Mouse (Mus musculus): ENCODE data around the gene Gm8122. TPM values are rescaled to one million over a fixed set of nuclear protein-coding genes. Genes with fewer than 3 reads are reported as not detected.
"Not testable (repeated sequence)": the region's sequence is repeated elsewhere in the genome, so short reads cannot be mapped to it uniquely, and the experiment has no call there.

The Gm8122 gene
- polyA plus RNA-seq (2016; fragmentation: Nextera tagmentation; extraction: Ambion mirVana) = not detected in 2 replicates

DNA sequence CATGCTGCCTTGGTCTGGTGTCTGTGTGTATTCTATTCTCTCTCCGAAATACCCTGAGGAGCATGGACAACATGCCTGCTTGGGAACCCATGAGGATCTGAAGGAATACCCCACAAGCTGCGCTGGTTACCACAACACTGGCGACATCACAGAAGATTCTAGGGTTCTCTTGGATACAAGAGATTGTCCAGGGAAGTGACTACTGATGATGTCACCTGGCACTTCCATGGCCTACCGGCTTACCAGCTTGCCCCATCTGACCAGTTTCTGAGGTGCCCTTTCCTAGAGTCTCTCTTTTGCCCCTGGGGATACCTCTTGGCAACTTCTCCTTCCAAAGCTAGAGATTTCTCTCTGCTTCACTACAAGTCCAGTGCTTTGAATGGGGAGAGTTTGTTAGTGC lies at the start of gene Gm8122:
Gene Gm8122, minus strand, starts transcription at position 101 of the 400 bp plus-strand sequence.
- H3K36me3 ChIP-seq (replicated peaks); H3K4me3 ChIP-seq; DNase-seq (ENCODE audit: extremely low spot score, low spot score); H3K27ac ChIP-seq; H3K9me3 ChIP-seq; H3K27me3 ChIP-seq (ENCODE audit: poor library complexity, severe bottlenecking); H3K4me1 ChIP-seq: not testable (repeated sequence)
- WGBS = 91% methylated on average over 4 of the region's 4 CpGs

GRCm38 (mm10) chr14:43278681-43279080 lies 43.6 kb upstream of the Gm8122 start:
- H3K4me3 ChIP-seq; H3K27ac ChIP-seq; H3K27me3 ChIP-seq (ENCODE audit: poor library complexity, severe bottlenecking); H3K36me3 ChIP-seq (replicated peaks); H3K4me1 ChIP-seq; H3K9me3 ChIP-seq; DNase-seq (ENCODE audit: extremely low spot score, low spot score): not testable (repeated sequence)
- 94% methylated on average over 3 of the region's 3 CpGs for WGBS

- H3K27ac ChIP-seq; H3K36me3 ChIP-seq (replicated peaks); H3K4me1 ChIP-seq; H3K4me3 ChIP-seq; H3K9me3 ChIP-seq; H3K27me3 ChIP-seq (ENCODE audit: poor library complexity, severe bottlenecking); DNase-seq (ENCODE audit: extremely low spot score, low spot score): not testable (repeated sequence)
- WGBS = 81% methylated on average over 4 of the region's 4 CpGs
These were observed 43.0 kb upstream of the Gm8122 start for GRCm38 (mm10) chr14:43278146-43278545.

DNA sequence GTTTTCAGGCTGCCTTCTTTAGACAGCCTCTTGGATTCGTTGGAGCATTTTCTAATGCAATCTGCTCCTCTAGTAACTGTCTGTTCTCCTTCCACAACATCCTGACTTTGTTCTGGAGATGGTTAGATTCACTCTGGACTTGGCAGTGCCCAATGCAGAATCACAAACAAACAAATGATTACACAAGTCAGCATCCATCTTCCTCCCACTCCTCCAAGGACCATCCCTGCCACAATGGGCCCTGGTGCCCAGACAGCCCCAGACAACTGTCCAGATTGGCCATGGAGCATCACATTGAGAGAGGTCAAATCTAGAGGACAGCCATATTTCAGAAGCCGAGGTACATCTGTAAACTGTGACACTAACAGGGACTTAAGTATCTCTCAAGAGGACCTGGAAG lies 42.4 kb upstream of the Gm8122 start:
- not testable (repeated sequence) for H3K4me3 ChIP-seq; DNase-seq (ENCODE audit: extremely low spot score, low spot score)
- 79% methylated on average over 2 of the region's 2 CpGs for WGBS

DNA sequence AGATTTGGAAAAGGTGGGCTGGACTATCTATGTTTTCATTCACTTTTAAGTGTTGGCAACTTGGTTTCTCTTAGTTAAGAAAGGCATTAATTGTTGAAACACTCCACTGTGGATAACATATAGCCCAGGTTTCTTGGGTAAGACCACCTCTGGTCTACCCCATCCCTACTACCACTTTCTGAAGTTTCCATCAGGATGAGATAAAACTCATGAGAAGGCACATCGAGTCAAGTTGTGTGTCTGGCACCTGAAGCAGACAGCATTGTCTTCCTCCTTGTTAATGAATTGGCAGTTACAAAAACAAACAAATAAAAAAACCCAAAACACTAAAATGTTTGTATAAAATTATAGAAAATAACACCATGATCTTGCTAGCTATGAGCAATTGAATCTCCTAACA lies 40.6 kb upstream of the Gm8122 start:
- DNase-seq (ENCODE audit: extremely low spot score, low spot score); H3K4me1 ChIP-seq; H3K4me3 ChIP-seq; H3K9me3 ChIP-seq; H3K36me3 ChIP-seq (replicated peaks); H3K27me3 ChIP-seq (ENCODE audit: poor library complexity, severe bottlenecking); H3K27ac ChIP-seq: not testable (repeated sequence)
- WGBS = 84% methylated on average over 1 of the region's 1 CpGs

More for the DNA sequence above, 42.4 kb upstream of the Gm8122 start:
- H3K4me1 ChIP-seq; H3K27ac ChIP-seq; H3K9me3 ChIP-seq; H3K36me3 ChIP-seq (replicated peaks); H3K27me3 ChIP-seq (ENCODE audit: poor library complexity, severe bottlenecking): not testable (repeated sequence)

DNA sequence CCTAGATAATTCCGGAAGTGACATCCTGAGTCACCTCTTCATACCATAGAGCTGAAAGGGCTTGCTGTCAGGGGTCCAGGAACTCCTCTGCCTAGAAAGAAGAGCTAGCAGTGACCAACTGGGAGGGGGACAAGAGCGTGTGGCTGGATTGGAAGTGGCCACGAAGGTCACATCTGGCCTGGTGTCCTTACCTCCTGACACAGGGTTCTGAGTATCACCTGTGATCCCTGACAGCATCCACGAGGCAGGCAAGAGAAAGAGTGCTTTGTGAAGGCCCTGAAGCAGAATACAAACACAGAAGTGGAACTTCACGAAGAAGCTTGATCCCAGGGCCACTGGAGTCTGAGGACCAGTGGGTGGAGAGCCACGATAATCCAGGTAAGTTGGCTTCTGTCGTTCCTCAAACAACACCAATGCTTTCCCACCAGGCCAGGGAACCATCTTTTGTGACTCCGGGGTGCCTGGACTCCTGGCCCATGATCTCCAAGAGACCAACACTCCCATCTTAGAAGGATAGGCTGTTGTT lies 39.9 kb upstream of the Gm8122 start, which contains the start of gene Gm9732:
Gene Gm9732, plus strand, starts transcription at position 51 of the 526 bp plus-strand sequence.
- H3K9me3 ChIP-seq; H3K36me3 ChIP-seq (replicated peaks); H3K27ac ChIP-seq; H3K4me1 ChIP-seq; DNase-seq (ENCODE audit: extremely low spot score, low spot score); H3K27me3 ChIP-seq (ENCODE audit: poor library complexity, severe bottlenecking); H3K4me3 ChIP-seq: not testable (repeated sequence)
- 83% methylated on average over 8 of the region's 8 CpGs for WGBS

GRCm38 (mm10) chr14:43273161-43273560 lies 38.1 kb upstream of the Gm8122 start:
- not testable (repeated sequence) for DNase-seq (ENCODE audit: extremely low spot score, low spot score)

DNA sequence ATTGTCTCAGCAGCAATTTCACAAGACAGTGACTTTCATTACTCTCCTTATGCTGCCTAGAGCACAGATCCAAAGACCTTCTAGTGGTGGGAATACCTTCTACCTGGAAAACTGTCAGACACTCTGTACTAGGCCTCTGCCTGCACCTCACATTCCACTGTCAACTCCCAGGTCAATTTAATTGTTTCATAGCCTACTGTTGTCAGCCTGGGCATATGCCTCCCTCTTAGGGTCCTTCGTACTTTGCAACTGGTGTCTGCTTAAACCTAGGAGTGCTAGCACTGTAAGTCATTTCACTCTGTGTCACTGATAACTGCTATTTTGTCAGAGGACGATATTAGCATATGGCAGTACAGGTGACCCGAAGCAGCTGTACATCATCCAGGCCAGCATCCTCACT lies 34.1 kb upstream of the Gm8122 start:
- H3K4me1 ChIP-seq; H3K27ac ChIP-seq; H3K36me3 ChIP-seq (replicated peaks); H3K4me3 ChIP-seq; DNase-seq (ENCODE audit: extremely low spot score, low spot score); H3K27me3 ChIP-seq (ENCODE audit: poor library complexity, severe bottlenecking); H3K9me3 ChIP-seq: not testable (repeated sequence)
- 91% methylated on average over 3 of the region's 3 CpGs for WGBS

More at GRCm38 (mm10) chr14:43273161-43273560, 38.1 kb upstream of the Gm8122 start:
- not testable (repeated sequence) for H3K4me3 ChIP-seq; H3K9me3 ChIP-seq; H3K27ac ChIP-seq; H3K27me3 ChIP-seq (ENCODE audit: poor library complexity, severe bottlenecking); H3K4me1 ChIP-seq; H3K36me3 ChIP-seq (replicated peaks)
- WGBS = 71% methylated on average over 1 of the region's 1 CpGs

- not testable (repeated sequence) for H3K4me3 ChIP-seq
- 63% methylated on average over 2 of the region's 2 CpGs for WGBS
These were observed 33.5 kb upstream of the Gm8122 start for GRCm38 (mm10) chr14:43268521-43269084.

DNA sequence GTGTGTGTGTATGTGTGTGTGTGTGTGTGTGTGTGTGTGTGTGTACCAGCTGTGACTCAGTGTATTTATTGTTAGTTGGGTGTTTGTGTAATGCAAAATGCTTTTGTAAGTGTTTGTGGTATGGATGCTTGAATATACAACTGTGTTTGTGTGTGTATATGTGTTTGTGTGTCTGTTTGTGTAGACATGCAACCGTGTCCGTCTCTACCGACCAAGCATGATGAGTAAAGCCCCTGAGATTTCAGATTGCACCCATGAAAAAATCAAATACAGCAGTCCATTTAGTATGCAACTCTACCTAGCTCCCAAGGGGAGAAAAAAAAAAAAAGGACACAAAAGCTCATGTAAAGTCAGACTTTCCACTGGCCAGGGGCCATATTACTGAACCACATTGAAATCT lies 28.3 kb upstream of the Gm8122 start:
- H3K36me3 ChIP-seq (replicated peaks); H3K9me3 ChIP-seq; H3K4me3 ChIP-seq; H3K27me3 ChIP-seq (ENCODE audit: poor library complexity, severe bottlenecking); H3K27ac ChIP-seq; H3K4me1 ChIP-seq: not testable (repeated sequence)
- 98% methylated on average over 3 of the region's 3 CpGs for WGBS
- DNase-seq (ENCODE audit: extremely low spot score, low spot score) = peak; percentile 10

More at GRCm38 (mm10) chr14:43268521-43269084, 33.5 kb upstream of the Gm8122 start:
- not testable (repeated sequence) for H3K27ac ChIP-seq; H3K9me3 ChIP-seq; H3K27me3 ChIP-seq (ENCODE audit: poor library complexity, severe bottlenecking); H3K36me3 ChIP-seq (replicated peaks); H3K4me1 ChIP-seq
- peak; percentile 6 for DNase-seq (ENCODE audit: extremely low spot score, low spot score)

DNA sequence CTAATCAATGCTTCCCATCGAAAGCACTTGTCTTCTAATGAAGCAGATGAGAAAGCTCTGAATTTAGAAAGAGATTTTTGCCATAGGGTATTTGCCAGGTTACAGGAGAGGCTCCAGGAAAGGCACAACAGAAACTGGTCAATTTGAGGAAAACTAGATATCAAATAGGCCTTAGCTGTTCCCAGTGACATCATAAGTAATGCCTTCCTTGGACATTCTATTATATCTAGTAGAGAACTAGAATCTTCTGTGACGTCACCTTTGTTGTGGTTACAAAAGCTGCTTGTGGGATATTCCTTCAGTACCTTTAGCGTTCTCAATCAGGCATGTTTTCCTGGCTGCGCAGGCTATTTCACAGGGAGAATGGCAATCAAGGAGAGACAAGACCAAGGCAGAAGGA lies 23.2 kb upstream of the Gm8122 start, which contains the start of gene Gm8126:
Gene Gm8126, plus strand, starts transcription at position 301 of the 400 bp plus-strand sequence.
- not testable (repeated sequence) for H3K27me3 ChIP-seq (ENCODE audit: poor library complexity, severe bottlenecking); H3K4me3 ChIP-seq; H3K36me3 ChIP-seq (replicated peaks); H3K4me1 ChIP-seq; H3K27ac ChIP-seq; DNase-seq (ENCODE audit: extremely low spot score, low spot score); H3K9me3 ChIP-seq
- WGBS = 88% methylated on average over 3 of the region's 4 CpGs

GRCm38 (mm10) chr14:43256511-43256910 lies 21.4 kb upstream of the Gm8122 start:
- 95% methylated on average over 1 of the region's 1 CpGs for WGBS

GRCm38 (mm10) chr14:43250549-43251253 lies 15.6 kb upstream of the Gm8122 start:
- not testable (repeated sequence) for H3K4me3 ChIP-seq; H3K4me1 ChIP-seq; H3K27ac ChIP-seq; H3K36me3 ChIP-seq (replicated peaks); H3K27me3 ChIP-seq (ENCODE audit: poor library complexity, severe bottlenecking); H3K9me3 ChIP-seq
- 32% methylated on average over 5 of the region's 6 CpGs for WGBS
- DNase-seq (ENCODE audit: extremely low spot score, low spot score) = peak; percentile 5

More at GRCm38 (mm10) chr14:43256511-43256910, 21.4 kb upstream of the Gm8122 start:
- not testable (repeated sequence) for DNase-seq (ENCODE audit: extremely low spot score, low spot score); H3K36me3 ChIP-seq (replicated peaks); H3K27ac ChIP-seq; H3K9me3 ChIP-seq; H3K27me3 ChIP-seq (ENCODE audit: poor library complexity, severe bottlenecking); H3K4me1 ChIP-seq; H3K4me3 ChIP-seq
